Mouse (Mus musculus): ENCODE results near the gene Fgf13. TPM values are rescaled to one million over a fixed set of nuclear protein-coding genes. Genes with fewer than 3 reads are reported as not detected.
A peak's percentile ranks its signal among the peaks of the same experiment; 100 is the strongest.

The Fgf13 gene
- polyA plus RNA-seq, 1 experiment from 2014 or later: 51.1 TPM

DNA sequence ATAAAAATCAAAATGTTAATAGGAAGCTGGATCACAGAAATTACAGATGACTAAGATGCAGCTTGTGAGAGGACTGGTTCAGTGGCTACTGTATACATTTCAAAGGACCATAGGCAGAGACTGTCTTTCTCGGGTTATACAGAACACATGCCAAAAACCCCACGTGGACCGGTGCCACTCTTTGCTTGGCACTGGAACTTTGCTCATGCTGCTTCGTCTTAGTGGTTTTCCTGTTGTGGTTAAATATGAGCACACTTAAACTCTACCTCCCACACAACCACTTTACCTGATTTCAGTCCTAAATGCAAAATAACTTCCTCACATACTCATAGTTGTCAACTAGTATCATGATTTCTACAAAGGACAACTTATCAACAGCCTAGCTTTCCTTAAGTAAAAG lies 59.6 kb downstream of the Fgf13 start:
- DNase-seq (ENCODE audit: low spot score) (no peak), ATAC-seq (ENCODE audit: insufficient read depth, low FRiP score, low TSS enrichment) (no peak)
- no peaks in the 10 kb centered on the region for H3K27me3 ChIP-seq (ENCODE audit: control insufficient read depth, insufficient read depth, low read length)
- no peaks in the 10 kb centered on the region for H3K36me3 ChIP-seq (ENCODE audit: control insufficient read depth, insufficient read depth, low read length)
- no peak overlapping the region for H3K9ac ChIP-seq (ENCODE audit: low read length)
- 78% methylated on average over 4 of the region's 4 CpGs for WGBS
- no peak overlapping the region for H3K4me3 ChIP-seq (ENCODE audit: low read depth, low read length)
- no peak overlapping the region for H3K4me2 ChIP-seq (ENCODE audit: low read depth)
- H3K27ac ChIP-seq (ENCODE audit: low read depth, low read length): no peak overlapping the region
- no peaks in the 10 kb centered on the region for H3K4me1 ChIP-seq (ENCODE audit: control insufficient read depth, insufficient read depth, low read length)
- no peaks in the 10 kb centered on the region for H3K9me3 ChIP-seq (ENCODE audit: control insufficient read depth, low read length)

- WGBS: 73% methylated on average over 1 of the region's 1 CpGs
- H3K9ac ChIP-seq (ENCODE audit: low read length): no peak overlapping the region
- H3K27me3 ChIP-seq (ENCODE audit: control insufficient read depth, insufficient read depth, low read length): no peaks in the 10 kb centered on the region
- DNase-seq (ENCODE audit: low spot score) (no peak), ATAC-seq (ENCODE audit: insufficient read depth, low FRiP score, low TSS enrichment) (no peak)
- H3K36me3 ChIP-seq (ENCODE audit: control insufficient read depth, insufficient read depth, low read length): no peaks in the 10 kb centered on the region
- no peak overlapping the region for H3K4me3 ChIP-seq (ENCODE audit: low read depth, low read length)
- no peaks in the 10 kb centered on the region for H3K9me3 ChIP-seq (ENCODE audit: control insufficient read depth, low read length)
- no peak overlapping the region for H3K4me2 ChIP-seq (ENCODE audit: low read depth)
- no peak overlapping the region for H3K27ac ChIP-seq (ENCODE audit: low read depth, low read length)
- no peaks in the 10 kb centered on the region for H3K4me1 ChIP-seq (ENCODE audit: control insufficient read depth, insufficient read depth, low read length)
Observed at GRCm38 (mm10) chrX:59493388-59493787, 74.5 kb downstream of the Fgf13 start.

- H3K4me1 ChIP-seq (ENCODE audit: control insufficient read depth, insufficient read depth, low read length): no peaks in the 10 kb centered on the region
- DNase-seq (ENCODE audit: low spot score): no peak
- H3K4me3 ChIP-seq (ENCODE audit: low read depth, low read length): no peak overlapping the region
- H3K27me3 ChIP-seq (ENCODE audit: control insufficient read depth, insufficient read depth, low read length): no peaks in the 10 kb centered on the region
- WGBS: 76% methylated on average over 2 of the region's 2 CpGs
- no peak for ATAC-seq (ENCODE audit: insufficient read depth, low FRiP score, low TSS enrichment)
- H3K9me3 ChIP-seq (ENCODE audit: control insufficient read depth, low read length): no peaks in the 10 kb centered on the region
- no peaks in the 10 kb centered on the region for H3K36me3 ChIP-seq (ENCODE audit: control insufficient read depth, insufficient read depth, low read length)
- H3K4me2 ChIP-seq (ENCODE audit: low read depth): no peak overlapping the region
- no peak overlapping the region for H3K27ac ChIP-seq (ENCODE audit: low read depth, low read length)
- H3K9ac ChIP-seq (ENCODE audit: low read length): no peak overlapping the region
Observed at GRCm38 (mm10) chrX:59485426-59485825, 82.4 kb downstream of the Fgf13 start.

DNA sequence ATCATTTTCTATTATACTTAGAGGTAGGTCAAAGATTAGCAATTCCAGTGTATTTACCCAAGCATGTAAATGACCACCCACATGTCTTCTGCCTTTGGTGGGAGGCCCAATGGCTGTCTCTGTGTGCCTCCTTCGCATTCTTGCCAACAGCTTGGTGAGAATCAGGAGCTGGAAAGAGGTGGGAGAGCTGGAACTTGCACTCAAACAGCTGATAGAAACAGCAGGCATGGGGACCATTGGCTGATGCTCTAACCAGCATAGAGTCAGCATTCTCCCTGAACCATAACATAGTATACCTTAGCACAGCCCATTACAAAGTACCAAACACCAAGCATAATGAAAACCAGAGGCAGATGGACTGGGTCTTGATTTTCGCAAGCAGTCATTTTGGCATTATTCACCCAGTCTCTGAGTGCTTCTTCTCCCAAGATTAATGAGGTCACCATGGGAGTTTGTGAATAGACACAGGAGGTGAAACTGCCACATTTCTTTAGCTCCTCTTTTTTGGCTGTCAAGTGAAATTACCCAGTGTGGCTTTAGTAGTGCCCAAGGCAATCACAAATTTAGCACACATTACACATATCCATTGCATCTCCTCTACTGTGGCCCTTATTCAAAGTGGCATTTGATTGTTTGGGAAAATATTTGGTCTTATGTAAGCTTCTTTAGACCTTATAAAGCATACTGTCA lies 165.1 kb downstream of the Fgf13 start:
- DNase-seq (ENCODE audit: low spot score) (no peak), ATAC-seq (ENCODE audit: insufficient read depth, low FRiP score, low TSS enrichment) (0 out of 2 replicates have a peak, but pooled peaks have one; percentile 41)
- H3K27me3 ChIP-seq (ENCODE audit: control insufficient read depth, insufficient read depth, low read length): no peaks in the 10 kb centered on the region
- H3K9me3 ChIP-seq (ENCODE audit: control insufficient read depth, low read length): no peaks in the 10 kb centered on the region
- H3K4me3 ChIP-seq (ENCODE audit: low read depth, low read length): no peak overlapping the region
- H3K4me2 ChIP-seq (ENCODE audit: low read depth): no peak overlapping the region
- no peaks in the 10 kb centered on the region for H3K36me3 ChIP-seq (ENCODE audit: control insufficient read depth, insufficient read depth, low read length)
- 38% methylated on average over 2 of the region's 2 CpGs for WGBS
- no peak overlapping the region for H3K27ac ChIP-seq (ENCODE audit: low read depth, low read length)
- H3K9ac ChIP-seq (ENCODE audit: low read length): no peak overlapping the region
- H3K4me1 ChIP-seq (ENCODE audit: control insufficient read depth, insufficient read depth, low read length): no peaks in the 10 kb centered on the region

DNA sequence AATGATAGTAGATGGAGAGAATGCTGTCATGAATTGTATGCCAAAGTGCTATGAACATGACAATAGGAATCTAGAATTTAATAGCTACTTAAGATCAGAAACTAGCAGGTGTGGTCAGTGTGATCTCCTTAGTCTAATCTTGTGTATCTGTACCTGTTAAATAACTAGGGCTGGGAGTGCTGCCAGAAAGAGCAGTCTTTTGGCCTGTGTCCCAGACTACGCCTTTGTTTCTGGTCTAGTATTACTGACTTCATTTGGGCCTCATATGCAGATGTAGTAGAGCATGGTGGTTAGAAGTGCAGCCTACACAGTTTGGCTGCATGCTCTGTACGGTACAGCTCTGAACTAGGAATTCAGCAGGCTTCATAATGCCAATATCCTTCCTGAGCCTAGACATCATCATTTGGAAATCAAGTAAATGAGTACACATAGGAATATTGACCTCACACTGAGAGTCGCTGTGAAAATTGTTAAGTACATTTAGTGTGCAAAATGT lies 276.9 kb downstream of the Fgf13 start:
- no peaks in the 10 kb centered on the region for H3K36me3 ChIP-seq (ENCODE audit: control insufficient read depth, insufficient read depth, low read length)
- no peak for DNase-seq (ENCODE audit: low spot score)
- H3K9ac ChIP-seq (ENCODE audit: low read length): no peak overlapping the region
- no peak for ATAC-seq (ENCODE audit: insufficient read depth, low FRiP score, low TSS enrichment)
- no peak overlapping the region for H3K4me2 ChIP-seq (ENCODE audit: low read depth)
- no peak overlapping the region for H3K27ac ChIP-seq (ENCODE audit: low read depth, low read length)
- 88% methylated on average over 3 of the region's 3 CpGs for WGBS
- no peaks in the 10 kb centered on the region for H3K9me3 ChIP-seq (ENCODE audit: control insufficient read depth, low read length)
- H3K4me1 ChIP-seq (ENCODE audit: control insufficient read depth, insufficient read depth, low read length): no peaks in the 10 kb centered on the region
- H3K4me3 ChIP-seq (ENCODE audit: low read depth, low read length): no peak overlapping the region
- H3K27me3 ChIP-seq (ENCODE audit: control insufficient read depth, insufficient read depth, low read length): no peaks in the 10 kb centered on the region

DNA sequence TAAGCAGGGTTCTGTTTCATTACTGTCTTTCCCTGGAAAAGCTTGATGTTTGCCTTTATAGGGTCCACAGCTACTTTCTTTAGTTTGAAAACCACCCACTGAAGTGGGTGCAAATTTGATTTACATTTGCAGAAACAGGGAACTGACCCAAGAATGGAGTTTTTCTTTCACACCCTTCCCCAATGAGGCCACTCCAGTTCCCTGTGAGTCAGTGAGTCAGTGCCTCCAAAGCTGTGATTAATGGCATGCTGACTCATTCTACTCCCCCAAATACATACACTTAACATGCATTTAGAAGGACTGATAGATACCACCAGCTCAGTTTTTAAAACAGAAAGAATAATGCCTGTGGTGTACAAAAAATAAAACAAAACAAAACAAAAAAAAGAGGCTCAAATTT lies 316.3 kb downstream of the Fgf13 start:
- Histone ChIP-seq H3K4me1 (ENCODE audit: control insufficient read depth, insufficient read depth, low read length) (no peaks in the 10 kb centered on the region), H3K27me3 (ENCODE audit: control insufficient read depth, insufficient read depth, low read length) (no peaks in the 10 kb centered on the region), H3K27ac (ENCODE audit: low read depth, low read length) (no peak overlapping the region), H3K9me3 (ENCODE audit: control insufficient read depth, low read length) (no peaks in the 10 kb centered on the region), H3K9ac (ENCODE audit: low read length) (no peak overlapping the region), H3K36me3 (ENCODE audit: control insufficient read depth, insufficient read depth, low read length) (no peaks in the 10 kb centered on the region), H3K4me2 (ENCODE audit: low read depth) (no peak overlapping the region), H3K4me3 (ENCODE audit: low read depth, low read length) (no peak overlapping the region)
- DNase-seq (ENCODE audit: low spot score) (no peak), ATAC-seq (ENCODE audit: insufficient read depth, low FRiP score, low TSS enrichment) (no peak)

- H3K27ac ChIP-seq (ENCODE audit: low read depth, low read length): no peak overlapping the region
- no peaks in the 10 kb centered on the region for H3K27me3 ChIP-seq (ENCODE audit: control insufficient read depth, insufficient read depth, low read length)
- WGBS: 81% methylated on average over 3 of the region's 3 CpGs
- ATAC-seq (ENCODE audit: insufficient read depth, low FRiP score, low TSS enrichment) (no peak), DNase-seq (ENCODE audit: low spot score) (no peak)
- no peaks in the 10 kb centered on the region for H3K9me3 ChIP-seq (ENCODE audit: control insufficient read depth, low read length)
- H3K4me2 ChIP-seq (ENCODE audit: low read depth): no peak overlapping the region
- no peak overlapping the region for H3K4me3 ChIP-seq (ENCODE audit: low read depth, low read length)
- no peaks in the 10 kb centered on the region for H3K4me1 ChIP-seq (ENCODE audit: control insufficient read depth, insufficient read depth, low read length)
- H3K9ac ChIP-seq (ENCODE audit: low read length): no peak overlapping the region
- no peaks in the 10 kb centered on the region for H3K36me3 ChIP-seq (ENCODE audit: control insufficient read depth, insufficient read depth, low read length)
Observed at GRCm38 (mm10) chrX:59243752-59244151, 324.1 kb downstream of the Fgf13 start.

GRCm38 (mm10) chrX:59243176-59243575 lies 324.7 kb downstream of the Fgf13 start:
- 85% methylated on average over 3 of the region's 3 CpGs for WGBS
- H3K4me3 ChIP-seq (ENCODE audit: low read depth, low read length): no peak overlapping the region

GRCm38 (mm10) chrX:59241460-59241747 lies 326.5 kb downstream of the Fgf13 start:
- H3K27me3 ChIP-seq (ENCODE audit: control insufficient read depth, insufficient read depth, low read length): no peaks in the 10 kb centered on the region
- no peaks in the 10 kb centered on the region for H3K36me3 ChIP-seq (ENCODE audit: control insufficient read depth, insufficient read depth, low read length)
- H3K4me2 ChIP-seq (ENCODE audit: low read depth): no peak overlapping the region
- no peak overlapping the region for H3K27ac ChIP-seq (ENCODE audit: low read depth, low read length)
- ATAC-seq (ENCODE audit: insufficient read depth, low FRiP score, low TSS enrichment): no peak
- no peaks in the 10 kb centered on the region for H3K9me3 ChIP-seq (ENCODE audit: control insufficient read depth, low read length)
- no peak overlapping the region for H3K4me3 ChIP-seq (ENCODE audit: low read depth, low read length)
- no peak for DNase-seq (ENCODE audit: low spot score)
- H3K9ac ChIP-seq (ENCODE audit: low read length): no peak overlapping the region
- no peaks in the 10 kb centered on the region for H3K4me1 ChIP-seq (ENCODE audit: control insufficient read depth, insufficient read depth, low read length)

More at GRCm38 (mm10) chrX:59243176-59243575, 324.7 kb downstream of the Fgf13 start:
- no peaks in the 10 kb centered on the region for H3K9me3 ChIP-seq (ENCODE audit: control insufficient read depth, low read length)
- H3K4me1 ChIP-seq (ENCODE audit: control insufficient read depth, insufficient read depth, low read length): no peaks in the 10 kb centered on the region
- no peak overlapping the region for H3K27ac ChIP-seq (ENCODE audit: low read depth, low read length)
- H3K27me3 ChIP-seq (ENCODE audit: control insufficient read depth, insufficient read depth, low read length): no peaks in the 10 kb centered on the region
- no peaks in the 10 kb centered on the region for H3K36me3 ChIP-seq (ENCODE audit: control insufficient read depth, insufficient read depth, low read length)
- DNase-seq (ENCODE audit: low spot score) (no peak), ATAC-seq (ENCODE audit: insufficient read depth, low FRiP score, low TSS enrichment) (no peak)
- no peak overlapping the region for H3K4me2 ChIP-seq (ENCODE audit: low read depth)
- no peak overlapping the region for H3K9ac ChIP-seq (ENCODE audit: low read length)

Measured in neural tube, embryonic 11.5 days (tissue).